Mouse (Mus musculus) urinary bladder, postnatal 0 days (tissue): ENCODE results near the gene Fam234a. TPM values are rescaled to one million over a fixed set of nuclear protein-coding genes. Genes with fewer than 3 reads are reported as not detected.

Experiments
- polyA plus RNA-seq: library from polyadenylated mRNA; unstranded; fragments of >200 nt; fragmentation: Nextera tagmentation; extraction: Ambion mirVana; gene quantifications from 2 replicates; pipeline ENCODE4 v1.2.1, GENCODE M21; 2015

Gene Fam234a
- polyA plus RNA-seq = 63.1 and 67.4 TPM in 2 replicates

DNA sequence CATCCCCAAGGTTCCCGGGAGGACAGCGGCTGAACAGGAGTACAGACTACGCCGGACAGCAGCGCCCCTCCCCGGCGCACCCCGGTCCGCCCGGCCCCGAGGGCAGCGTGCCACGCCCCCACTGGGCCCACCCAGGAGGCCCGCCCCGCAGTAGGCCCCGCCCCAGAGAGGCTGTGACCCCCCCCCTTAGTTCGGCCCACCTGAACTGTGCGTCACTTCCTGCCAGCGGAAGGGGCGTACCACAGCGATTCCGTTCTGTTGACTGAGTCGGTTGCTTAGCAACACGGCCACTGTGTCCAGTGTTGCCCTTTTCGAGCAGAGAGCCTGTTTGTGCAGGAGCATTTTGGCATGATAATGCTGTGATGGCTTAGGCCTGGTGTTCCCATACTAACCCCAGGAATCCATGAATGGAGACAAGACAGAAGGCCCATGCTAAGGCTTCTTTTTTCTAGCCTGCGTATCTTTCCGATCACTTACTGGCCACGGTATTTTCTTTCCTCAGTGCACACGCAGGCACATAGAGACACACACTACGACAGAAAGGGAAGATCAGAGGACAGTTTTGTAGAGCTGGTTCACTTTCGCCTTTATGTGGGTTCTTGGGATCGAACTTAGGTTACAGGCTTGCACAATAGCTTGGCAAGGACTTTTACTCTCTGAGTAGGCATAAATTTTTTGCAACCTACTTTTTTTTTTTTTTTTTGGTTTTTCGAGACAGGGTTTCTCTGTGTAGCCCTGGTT is at the start of gene Fam234a:
Gene Fam234a, minus strand, starts transcription at position 142 of the 741 bp plus-strand sequence.

DNA sequence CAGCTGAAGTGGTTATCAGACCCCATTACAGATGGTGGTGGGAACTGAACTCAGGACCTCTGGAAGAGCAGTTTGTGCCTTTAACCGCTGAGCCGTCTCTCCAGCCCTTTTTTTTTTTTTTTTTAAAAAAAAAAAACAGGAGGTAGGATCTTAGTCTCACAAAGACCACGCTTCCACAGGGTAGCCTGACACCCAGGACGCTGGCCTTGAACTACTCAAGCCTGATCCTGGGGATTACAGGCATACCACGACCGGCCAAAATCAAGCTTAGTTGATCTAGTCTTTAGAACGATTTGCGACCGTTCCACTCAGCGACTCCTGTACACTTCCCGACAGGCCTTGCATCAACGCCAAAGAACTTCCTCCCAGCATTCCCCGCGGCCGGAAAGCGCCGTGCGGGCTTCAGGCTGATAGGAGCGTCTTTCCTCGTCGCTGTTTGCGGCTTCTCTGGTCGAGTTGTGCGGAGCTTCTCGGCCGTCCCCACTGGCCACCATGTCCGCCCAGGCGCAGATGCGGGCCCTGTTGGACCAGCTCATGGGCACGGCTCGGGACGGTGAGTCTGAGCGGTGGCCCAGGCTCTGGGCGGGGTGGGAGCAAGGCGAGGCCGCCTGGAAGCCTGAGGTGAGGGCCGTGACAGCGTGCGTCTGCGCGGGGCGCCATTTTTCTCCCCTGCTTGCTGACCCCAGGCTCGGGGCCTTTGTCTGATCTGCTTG is 8.7 kb upstream of the Fam234a start, which contains the start of gene Luc7l:
Gene Luc7l, plus strand, starts transcription at position 358 of the 713 bp plus-strand sequence.

DNA sequence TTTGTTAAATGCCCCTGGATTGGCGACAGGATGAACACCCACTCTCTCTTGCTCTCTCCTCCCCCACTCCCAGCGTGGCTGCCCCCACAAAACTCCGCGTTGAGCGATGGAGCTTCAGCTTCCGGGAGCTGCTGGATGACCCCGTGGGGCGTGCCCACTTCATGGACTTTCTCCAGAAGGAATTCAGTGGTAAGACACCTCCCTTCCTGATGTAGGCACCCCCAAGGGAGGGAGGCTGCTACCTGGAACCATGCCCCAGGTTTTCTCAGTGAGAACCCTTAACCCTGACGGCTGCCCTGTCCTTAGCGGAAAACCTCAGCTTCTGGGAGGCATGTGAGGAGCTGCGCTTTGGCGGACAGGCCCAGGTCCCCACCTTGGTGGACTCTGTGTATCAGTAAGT is 36.4 kb downstream of the Fam234a start, which contains the start of gene Arhgdig:
Gene Arhgdig, minus strand, starts transcription at position 101 of the 400 bp plus-strand sequence.

DNA sequence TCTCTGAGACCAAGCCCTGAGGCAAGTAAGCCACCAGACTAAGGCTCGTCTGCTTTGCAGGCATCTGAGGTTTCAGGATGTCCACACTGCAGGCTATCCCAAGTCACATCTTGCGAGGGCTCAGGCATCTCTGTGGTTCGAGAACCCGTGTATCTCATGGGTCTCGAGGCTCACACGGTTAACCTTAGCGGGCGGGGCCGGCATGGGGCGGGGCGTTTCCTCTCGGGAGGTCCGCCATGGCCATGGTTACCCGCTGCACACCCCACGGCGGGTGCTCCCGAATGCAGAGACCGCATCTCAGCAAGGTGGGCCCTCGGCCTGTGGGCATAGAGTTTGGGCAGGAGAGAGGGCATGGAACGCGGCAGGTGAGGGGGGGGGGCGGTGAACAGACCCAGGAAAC is 41.3 kb downstream of the Fam234a start, which contains the start of gene Rgs11:
Gene Rgs11, plus strand, starts transcription at position 215 of the 400 bp plus-strand sequence.

DNA sequence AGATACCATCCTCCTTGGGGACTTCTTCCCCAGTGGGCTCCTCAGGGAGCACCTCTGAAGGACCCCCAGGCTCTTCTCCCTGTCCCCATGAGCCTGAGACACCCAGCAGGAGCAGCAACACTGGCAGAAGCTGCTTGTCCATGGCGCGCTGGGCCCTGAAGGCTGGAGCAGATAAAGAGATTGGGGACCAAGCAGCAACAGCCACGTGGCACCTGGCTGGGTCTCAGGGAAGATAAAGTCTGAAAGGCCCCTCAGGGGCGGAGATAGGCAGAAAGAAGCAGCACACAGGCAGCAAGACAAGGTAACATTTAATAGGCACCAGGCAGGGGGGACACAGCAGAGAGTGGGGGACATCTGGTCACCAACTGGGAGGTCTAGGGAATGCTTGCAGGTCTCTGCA is 45.1 kb downstream of the Fam234a start, which contains the start of gene Pdia2:
Gene Pdia2, minus strand, starts transcription at position 196 of the 400 bp plus-strand sequence.

Other genes starting within 250 kb of the Fam234a start
- gene Rab11fip3, start 174.7 kb downstream of the Fam234a start, polyA plus RNA-seq = 7.8 and 8.2 TPM in 2 replicates
- 74.4 and 84.5 TPM in 2 replicates for gene Decr2, start 153.9 kb downstream of the Fam234a start, polyA plus RNA-seq
- gene Nme4, start 148.6 kb downstream of the Fam234a start, polyA plus RNA-seq = 21.8 and 22.5 TPM in 2 replicates
- 3.1 and 4.2 TPM in 2 replicates for gene Tmem8, start 130.9 kb downstream of the Fam234a start, polyA plus RNA-seq
- gene Mrpl28, start 120.7 kb downstream of the Fam234a start, polyA plus RNA-seq = 116 and 122 TPM in 2 replicates
- 5.2 and 7.5 TPM in 2 replicates for gene Axin1, start 105.6 kb downstream of the Fam234a start, polyA plus RNA-seq
- gene Pdia2, start 45.2 kb downstream of the Fam234a start, polyA plus RNA-seq = 0.08 and 0.42 TPM in 2 replicates
- gene Rgs11, start 41.3 kb downstream of the Fam234a start, polyA plus RNA-seq = 12.4 and 13.9 TPM in 2 replicates
- gene Arhgdig, start 36.5 kb downstream of the Fam234a start, polyA plus RNA-seq = 10.1 and 10.7 TPM in 2 replicates
- gene Luc7l, start 8.7 kb upstream of the Fam234a start, polyA plus RNA-seq = 34.2 and 36.6 TPM in 2 replicates
- gene Neurl1b, start 170.6 kb upstream of the Fam234a start, polyA plus RNA-seq = 0.95 and 1.2 TPM in 2 replicates